Mouse (Mus musculus): ENCODE results near the gene Gpr137. TPM values are rescaled to one million over a fixed set of nuclear protein-coding genes. Genes with fewer than 3 reads are reported as not detected.

Gpr137 gene
- polyA plus RNA-seq, 1 experiment from 2014 or later: 6.4 TPM

DNA sequence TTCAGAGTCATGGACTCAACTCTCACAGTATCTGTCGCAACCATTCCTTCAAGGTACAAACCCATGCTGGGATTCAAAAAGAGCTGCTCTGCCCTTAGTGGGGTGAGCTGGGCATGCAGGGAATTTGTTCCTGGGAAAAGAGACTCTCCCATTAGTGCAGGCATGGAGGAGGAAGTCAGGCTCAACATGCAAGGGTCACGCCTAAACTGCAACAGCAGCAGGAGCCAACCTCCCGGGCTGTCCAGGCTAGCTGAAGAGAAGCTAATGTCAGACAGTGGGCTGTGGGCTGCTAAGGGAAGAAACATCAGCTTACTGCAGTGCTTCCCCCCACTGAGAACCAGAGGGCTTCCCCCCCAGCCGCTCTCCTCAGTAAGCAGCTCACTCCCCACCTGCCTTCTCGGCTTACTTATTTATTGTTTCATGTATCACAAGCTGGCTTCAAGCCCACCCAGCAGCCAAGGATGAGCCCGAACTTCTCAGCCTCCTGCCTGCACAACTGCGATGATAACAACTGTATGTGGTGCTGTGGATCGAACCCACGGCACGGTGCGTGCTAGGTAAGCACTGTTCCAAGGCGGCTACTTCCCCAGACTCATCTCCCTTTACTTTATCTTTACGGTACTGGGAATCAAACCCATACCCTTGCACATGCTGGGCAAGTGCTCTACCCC lies 30.1 kb upstream of the Gpr137 start:
- no peak overlapping the region for H3K4me3 ChIP-seq (replicated peaks)
- peaks cover 10% of the 10 kb centered on the region for H3K36me3 ChIP-seq
- ATAC-seq (ENCODE audit: low read depth): no peak
- DNase-seq: no peak
- WGBS (ENCODE audit: insufficient replicate concordance): 75% methylated on average over 13 of the region's 13 CpGs
- H3K4me2 ChIP-seq: no peak overlapping the region
- H3K27me3 ChIP-seq: peaks cover 7% of the 10 kb centered on the region; the same call in 1 of the 2 replicates
- no peak overlapping the region for H3K9ac ChIP-seq
- H3K27ac ChIP-seq: 0 out of 2 replicates have a peak overlapping the region, but pooled peaks have one; percentile 27
- no peaks in the 10 kb centered on the region for H3K9me3 ChIP-seq (replicated peaks)
- peaks cover 88% of the 10 kb centered on the region for H3K4me1 ChIP-seq (replicated peaks)

DNA sequence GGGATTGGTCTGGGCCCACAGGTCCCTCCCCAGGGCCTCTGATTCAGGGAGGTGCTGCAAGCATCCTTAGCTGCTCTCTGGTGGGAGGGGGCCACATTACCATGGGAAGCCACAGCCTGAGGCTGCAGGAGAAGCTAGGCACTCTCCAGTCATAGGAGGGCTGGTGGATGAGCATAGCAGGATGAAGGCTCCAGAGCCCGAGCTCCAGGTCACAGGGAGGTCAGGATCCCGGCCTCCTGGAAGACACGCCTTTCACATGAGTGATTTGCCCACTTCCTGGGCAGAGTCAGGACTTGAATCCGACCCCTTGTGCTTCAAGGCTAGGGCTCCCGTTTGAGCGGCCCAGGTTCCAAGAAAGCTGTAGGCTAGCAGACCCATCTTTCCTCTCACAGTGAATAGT lies 29.4 kb upstream of the Gpr137 start:
- no peak for DNase-seq
- Histone ChIP-seq H3K4me1 (replicated peaks) (peaks cover 87% of the 10 kb centered on the region), H3K4me3 (replicated peaks) (no peak overlapping the region), H3K9ac (no peak overlapping the region), H3K27me3 (peaks cover 7% of the 10 kb centered on the region; the same call in 1 of the 2 replicates), H3K9me3 (replicated peaks) (no peaks in the 10 kb centered on the region), H3K27ac (peak overlapping the region; percentile 23; the same call in 1 of the 2 replicates), H3K4me2 (no peak overlapping the region), H3K36me3 (peaks cover 4% of the 10 kb centered on the region; the same call in 1 of the 2 replicates)
- 55% methylated on average over 6 of the region's 6 CpGs for WGBS (ENCODE audit: insufficient replicate concordance)
- ATAC-seq (ENCODE audit: low read depth): no peak

DNA sequence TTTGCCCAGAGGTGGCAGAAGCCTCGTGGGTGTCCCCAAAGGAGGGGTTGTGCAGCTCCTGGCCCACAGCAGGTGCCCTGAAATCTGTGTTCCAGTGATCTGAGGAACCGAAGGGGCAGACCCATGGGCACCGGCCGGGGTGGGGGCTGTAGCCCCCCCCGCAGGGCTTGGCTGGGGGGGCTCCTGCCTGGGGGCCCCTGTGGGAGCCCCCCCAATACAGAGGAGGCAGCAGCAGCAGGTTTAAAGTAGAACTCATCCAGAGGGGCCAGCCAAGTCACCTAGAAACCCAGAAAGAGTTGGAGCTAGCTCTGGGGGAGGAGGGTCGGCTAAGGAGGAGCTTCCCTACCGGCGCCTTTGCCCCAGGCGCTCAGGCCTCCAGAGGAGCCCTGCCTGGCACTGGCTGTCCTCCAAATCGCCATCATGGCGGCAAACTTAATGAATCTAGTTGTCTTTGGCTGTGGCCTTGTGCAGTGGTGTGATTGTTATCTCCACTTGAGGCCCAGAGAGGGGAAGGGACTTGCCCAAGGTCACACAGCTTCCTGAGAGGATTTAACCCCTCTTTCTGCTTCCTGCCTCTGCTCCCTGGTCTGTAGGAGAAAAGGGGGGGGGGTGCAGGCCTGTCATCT lies 28.3 kb upstream of the Gpr137 start:
- peak overlapping the region; percentile 80 for H3K9ac ChIP-seq
- no peak for ATAC-seq (ENCODE audit: low read depth)
- peak overlapping the region; percentile 95 for H3K4me2 ChIP-seq
- DNase-seq: no peak
- H3K36me3 ChIP-seq: peaks cover 5% of the 10 kb centered on the region; the same call in 1 of the 2 replicates
- H3K27me3 ChIP-seq: peaks cover 7% of the 10 kb centered on the region; the same call in 1 of the 2 replicates
- no peaks in the 10 kb centered on the region for H3K9me3 ChIP-seq (replicated peaks)
- 22% methylated on average over 11 of the region's 11 CpGs for WGBS (ENCODE audit: insufficient replicate concordance)
- peaks cover 77% of the 10 kb centered on the region for H3K4me1 ChIP-seq (replicated peaks)
- H3K4me3 ChIP-seq (replicated peaks): peak overlapping the region; percentile 71
- H3K27ac ChIP-seq: peak overlapping the region; percentile 57

DNA sequence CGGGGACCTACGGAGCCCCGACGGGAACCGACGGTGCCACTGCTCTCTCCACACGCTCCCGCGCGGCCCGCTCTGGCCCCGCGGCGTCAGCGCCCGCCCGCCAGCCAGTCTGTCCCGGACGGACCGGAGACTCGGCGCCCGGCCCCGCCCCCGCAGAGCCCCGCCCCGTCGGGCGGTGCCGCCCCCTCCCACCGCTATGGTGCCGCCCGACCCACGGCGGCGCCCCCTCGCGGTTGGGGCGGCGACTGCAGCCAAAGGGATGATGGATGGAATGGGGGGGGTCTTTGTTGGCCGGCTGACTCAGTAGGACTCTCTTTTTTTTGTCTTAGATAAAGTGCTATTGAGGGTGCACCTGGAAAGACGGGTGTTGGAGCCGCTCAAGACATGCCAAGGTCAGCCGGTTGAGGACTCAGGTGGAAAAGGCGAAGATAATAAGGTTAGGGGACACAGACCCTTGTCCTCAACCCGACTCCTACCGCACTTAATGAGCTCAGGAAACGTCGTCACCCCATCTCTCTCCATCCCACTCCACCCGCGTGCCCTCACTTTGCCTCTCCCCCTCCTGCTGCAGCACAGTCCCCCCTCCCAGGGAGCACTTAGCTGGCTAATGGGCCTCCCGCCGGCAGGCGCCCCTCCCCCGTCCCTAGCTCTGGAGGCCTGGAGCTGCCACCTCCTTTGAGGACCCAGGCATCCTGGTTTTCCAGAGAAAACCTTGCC lies 27.5 kb upstream of the Gpr137 start:
- Histone ChIP-seq H3K9ac (peak overlapping the region; percentile 80), H3K36me3 (peaks cover 13% of the 10 kb centered on the region; the same call in 1 of the 2 replicates), H3K9me3 (replicated peaks) (no peaks in the 10 kb centered on the region), H3K4me2 (peak overlapping the region; percentile 95), H3K4me3 (replicated peaks) (peak overlapping the region; percentile 71), H3K4me1 (replicated peaks) (peaks cover 73% of the 10 kb centered on the region), H3K27me3 (peaks cover 7% of the 10 kb centered on the region; the same call in 1 of the 2 replicates), H3K27ac (peak overlapping the region; percentile 57; the same call in 1 of the 2 replicates)
- under 1% methylated on average over 55 of the region's 55 CpGs for WGBS (ENCODE audit: insufficient replicate concordance)
- ATAC-seq (ENCODE audit: low read depth) (peak; percentile 73), DNase-seq (peak; percentile 67)

DNA sequence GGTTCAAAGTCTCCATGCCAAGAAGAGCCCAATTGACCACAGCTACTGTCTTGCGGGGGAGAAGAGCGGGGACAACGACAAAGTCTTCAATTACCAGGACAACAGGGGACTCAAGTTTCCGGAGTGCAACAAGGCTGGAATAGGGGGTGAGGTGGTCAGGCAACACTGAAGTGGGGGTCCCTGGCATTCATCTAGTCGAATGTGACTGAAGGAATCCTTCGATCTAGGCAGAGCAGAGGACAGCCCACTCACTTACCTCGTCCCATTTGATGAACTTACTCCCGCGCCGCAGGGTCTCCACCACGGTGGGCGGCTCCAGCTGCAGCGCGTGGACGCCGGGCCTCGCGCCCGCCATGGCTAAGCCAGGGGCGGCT lies 27.0 kb upstream of the Gpr137 start:
- Histone ChIP-seq H3K27ac (no peak overlapping the region), H3K36me3 (peaks cover 18% of the 10 kb centered on the region; the same call in 1 of the 2 replicates), H3K9me3 (replicated peaks) (no peaks in the 10 kb centered on the region), H3K4me1 (replicated peaks) (peaks cover 69% of the 10 kb centered on the region), H3K9ac (peak overlapping the region; percentile 80), H3K27me3 (peaks cover 7% of the 10 kb centered on the region; the same call in 1 of the 2 replicates), H3K4me3 (replicated peaks) (peak overlapping the region; percentile 71), H3K4me2 (peak overlapping the region; percentile 95)
- no peak for DNase-seq
- ATAC-seq (ENCODE audit: low read depth): no peak
- 2% methylated on average over 20 of the region's 20 CpGs for WGBS (ENCODE audit: insufficient replicate concordance)

DNA sequence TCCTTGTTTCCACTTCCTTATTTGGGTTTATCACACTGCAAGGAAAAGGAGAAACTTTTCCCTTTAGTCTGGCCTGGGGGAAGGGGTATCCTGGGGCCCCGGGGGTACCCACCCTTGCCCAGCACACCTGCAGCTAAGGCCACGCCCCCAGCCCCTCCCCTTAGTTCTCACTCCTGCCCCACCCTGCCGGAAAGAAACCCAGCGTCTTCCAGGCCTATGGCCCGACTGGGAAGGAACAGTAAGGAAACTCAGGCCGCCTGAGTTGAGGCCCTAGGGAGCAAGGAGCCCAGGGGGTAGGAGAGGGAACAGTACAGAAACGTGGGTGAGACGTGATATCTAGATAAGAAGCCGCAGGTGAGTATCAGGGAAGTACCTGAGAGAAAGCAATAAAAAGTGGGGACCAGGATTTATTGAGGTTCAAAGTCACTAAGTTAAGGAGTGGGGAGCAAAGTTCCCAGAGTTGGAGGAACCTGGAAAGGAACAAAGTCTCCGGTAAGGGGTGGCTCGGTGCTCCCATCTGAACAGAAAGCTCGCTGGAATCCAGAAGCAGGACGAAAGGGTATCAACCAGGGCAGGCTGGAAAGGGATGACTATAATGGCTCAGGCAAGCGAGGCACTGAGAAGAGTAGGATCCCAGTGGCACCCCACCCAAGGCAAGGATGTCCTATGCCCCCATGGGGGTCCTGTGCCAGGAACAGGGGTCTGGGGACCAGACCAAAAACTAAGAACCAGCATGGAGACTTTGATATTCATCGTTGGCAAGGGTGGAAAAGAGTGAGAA lies 26.4 kb upstream of the Gpr137 start:
- peak overlapping the region; percentile 95 for H3K4me2 ChIP-seq
- no peaks in the 10 kb centered on the region for H3K9me3 ChIP-seq (replicated peaks)
- WGBS (ENCODE audit: insufficient replicate concordance): 11% methylated on average over 15 of the region's 15 CpGs
- ATAC-seq (ENCODE audit: low read depth) (no peak), DNase-seq (no peak)
- peaks cover 63% of the 10 kb centered on the region for H3K4me1 ChIP-seq (replicated peaks)
- H3K9ac ChIP-seq: peak overlapping the region; percentile 80
- H3K27me3 ChIP-seq: peaks cover 7% of the 10 kb centered on the region; the same call in 1 of the 2 replicates
- peaks cover 21% of the 10 kb centered on the region; the same call in 1 of the 2 replicates for H3K36me3 ChIP-seq
- H3K27ac ChIP-seq: no peak overlapping the region
- peak overlapping the region; percentile 71 for H3K4me3 ChIP-seq (replicated peaks)

DNA sequence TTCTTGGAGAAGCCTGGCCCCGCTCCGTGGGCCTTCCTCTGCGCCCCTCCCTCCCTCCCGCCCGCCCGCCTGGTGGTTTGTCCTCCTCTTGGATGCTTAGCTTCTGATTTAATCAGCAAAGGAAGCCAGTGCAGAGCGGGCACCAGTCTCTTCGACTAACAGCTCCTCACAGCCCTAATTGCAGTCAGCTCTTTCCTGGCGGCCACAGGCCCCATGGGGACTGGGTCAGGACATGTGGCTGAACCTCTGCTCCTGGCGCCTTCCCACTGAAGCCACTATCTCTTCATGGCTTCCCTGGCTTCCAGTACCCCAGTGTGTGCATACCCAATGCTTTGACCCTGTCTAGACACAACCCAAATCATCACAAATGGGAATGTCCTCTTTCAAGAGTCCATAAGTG lies 14.2 kb upstream of the Gpr137 start:
- 82% methylated on average over 10 of the region's 10 CpGs for WGBS (ENCODE audit: insufficient replicate concordance)
- Histone ChIP-seq H3K36me3 (peaks cover 45% of the 10 kb centered on the region), H3K4me2 (no peak overlapping the region), H3K4me1 (replicated peaks) (peaks cover 20% of the 10 kb centered on the region), H3K27ac (no peak overlapping the region), H3K9ac (no peak overlapping the region), H3K4me3 (replicated peaks) (no peak overlapping the region), H3K9me3 (replicated peaks) (no peaks in the 10 kb centered on the region), H3K27me3 (no peaks in the 10 kb centered on the region)
- ATAC-seq (ENCODE audit: low read depth): no peak
- DNase-seq: no peak

DNA sequence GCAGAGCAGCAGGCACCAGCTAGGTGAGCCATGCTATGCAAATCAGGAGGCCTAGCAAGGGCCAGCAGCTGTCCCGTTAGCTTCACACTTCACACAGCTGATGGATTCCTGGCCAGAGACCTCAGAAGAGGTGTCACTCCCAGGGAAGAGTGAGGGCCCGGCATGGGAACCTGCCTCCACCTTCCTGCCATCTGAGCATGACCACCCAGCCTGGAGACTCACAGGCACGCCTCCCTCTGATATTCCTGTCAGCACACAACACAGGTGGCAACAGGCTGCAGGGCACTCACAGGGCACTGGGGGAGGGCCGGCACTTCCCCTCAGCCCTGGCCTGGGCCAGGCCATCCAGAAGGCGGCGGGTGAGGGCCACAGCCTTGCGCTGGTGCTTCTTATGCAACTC lies 13.1 kb upstream of the Gpr137 start:
- ATAC-seq (ENCODE audit: low read depth) (no peak), DNase-seq (no peak)
- Histone ChIP-seq H3K9ac (no peak overlapping the region), H3K36me3 (peaks cover 39% of the 10 kb centered on the region), H3K4me3 (replicated peaks) (no peak overlapping the region), H3K4me2 (no peak overlapping the region), H3K27me3 (no peaks in the 10 kb centered on the region), H3K27ac (no peak overlapping the region), H3K4me1 (replicated peaks) (peaks cover 25% of the 10 kb centered on the region), H3K9me3 (replicated peaks) (no peaks in the 10 kb centered on the region)
- 79% methylated on average over 7 of the region's 7 CpGs for WGBS (ENCODE audit: insufficient replicate concordance)

DNA sequence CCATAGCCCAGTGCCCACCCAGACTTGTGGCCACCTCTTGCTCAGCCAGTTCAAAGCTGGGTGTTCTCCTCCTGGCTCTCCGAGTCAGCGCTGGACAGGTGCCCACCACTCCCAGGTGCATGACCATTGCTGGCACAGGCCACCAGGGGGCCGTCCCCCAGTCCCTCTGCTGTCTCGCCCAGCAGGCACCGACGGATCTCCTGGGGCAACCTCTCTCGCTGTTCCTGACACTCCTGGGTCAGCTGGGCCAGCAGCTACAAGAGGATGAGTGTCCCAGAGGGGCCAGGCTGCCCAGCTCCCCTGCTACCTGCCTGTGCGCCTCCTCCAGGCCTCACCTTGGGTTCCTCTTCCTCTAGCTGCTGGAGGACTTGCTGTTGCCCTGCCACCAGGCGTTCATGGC lies 11.8 kb upstream of the Gpr137 start:
- 75% methylated on average over 9 of the region's 9 CpGs for WGBS (ENCODE audit: insufficient replicate concordance)
- Histone ChIP-seq H3K4me2 (no peak overlapping the region), H3K36me3 (peaks cover 29% of the 10 kb centered on the region)

DNA sequence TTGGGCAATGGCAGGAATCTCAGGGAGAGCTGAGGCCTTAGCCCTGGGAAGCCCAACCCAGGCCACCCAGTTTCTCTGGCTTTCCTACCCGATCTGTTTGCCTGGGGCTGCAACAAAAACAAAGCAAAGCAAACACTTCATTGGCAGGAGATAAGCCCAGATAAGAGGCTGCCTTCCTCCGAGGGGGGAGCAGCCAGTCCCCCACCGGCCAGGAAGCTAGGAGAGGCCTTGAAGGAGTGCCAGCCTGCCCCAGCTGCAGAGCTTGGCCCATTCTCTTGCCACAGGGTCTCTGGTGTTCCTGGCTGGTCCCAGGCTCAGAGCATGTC lies 10.4 kb upstream of the Gpr137 start:
- Histone ChIP-seq H3K36me3 (peaks cover 17% of the 10 kb centered on the region), H3K27ac (peak overlapping the region; percentile 93), H3K4me1 (replicated peaks) (peaks cover 51% of the 10 kb centered on the region), H3K27me3 (no peaks in the 10 kb centered on the region), H3K4me2 (peak overlapping the region; percentile 92), H3K4me3 (replicated peaks) (peak overlapping the region; percentile 74), H3K9me3 (replicated peaks) (no peaks in the 10 kb centered on the region), H3K9ac (peak overlapping the region; percentile 82)
- WGBS (ENCODE audit: insufficient replicate concordance): 0% methylated on average over 3 of the region's 3 CpGs
- ATAC-seq (ENCODE audit: low read depth) (0 out of 2 replicates have a peak, but pooled peaks have one; percentile 3), DNase-seq (no peak)

More for the DNA sequence above, 11.8 kb upstream of the Gpr137 start:
- no peak for ATAC-seq (ENCODE audit: low read depth)
- Histone ChIP-seq H3K4me1 (replicated peaks) (peaks cover 39% of the 10 kb centered on the region), H3K27ac (no peak overlapping the region), H3K9me3 (replicated peaks) (no peaks in the 10 kb centered on the region), H3K9ac (no peak overlapping the region), H3K4me3 (replicated peaks) (no peak overlapping the region), H3K27me3 (no peaks in the 10 kb centered on the region)
- DNase-seq: no peak
